Mouse (Mus musculus) inflammation-experienced regulatory T-cells, adult 6 months (primary cell): ENCODE data around the gene Clgn. TPM values are rescaled to one million over a fixed set of nuclear protein-coding genes. Genes with fewer than 3 reads are reported as not detected.
"Not testable (repeated sequence)": the region's sequence is repeated elsewhere in the genome, so short reads cannot be mapped to it uniquely, and the experiment has no call there.

ENCODE experiments used
- ATAC-seq: one replicate; pipeline ENCODE4 v1.8.0; 2017
- polyA plus RNA-seq, 3 experiments: library from polyadenylated mRNA; unstranded; fragments of 100-300 nt; shearing (Covaris generic); gene quantifications; one replicate each; pipeline ENCODE4 v1.2.1; 2017

The Clgn gene
- polyA plus RNA-seq, 3 experiments from 2014 or later = 0.71 to 7.2 TPM; not detected in 1

DNA sequence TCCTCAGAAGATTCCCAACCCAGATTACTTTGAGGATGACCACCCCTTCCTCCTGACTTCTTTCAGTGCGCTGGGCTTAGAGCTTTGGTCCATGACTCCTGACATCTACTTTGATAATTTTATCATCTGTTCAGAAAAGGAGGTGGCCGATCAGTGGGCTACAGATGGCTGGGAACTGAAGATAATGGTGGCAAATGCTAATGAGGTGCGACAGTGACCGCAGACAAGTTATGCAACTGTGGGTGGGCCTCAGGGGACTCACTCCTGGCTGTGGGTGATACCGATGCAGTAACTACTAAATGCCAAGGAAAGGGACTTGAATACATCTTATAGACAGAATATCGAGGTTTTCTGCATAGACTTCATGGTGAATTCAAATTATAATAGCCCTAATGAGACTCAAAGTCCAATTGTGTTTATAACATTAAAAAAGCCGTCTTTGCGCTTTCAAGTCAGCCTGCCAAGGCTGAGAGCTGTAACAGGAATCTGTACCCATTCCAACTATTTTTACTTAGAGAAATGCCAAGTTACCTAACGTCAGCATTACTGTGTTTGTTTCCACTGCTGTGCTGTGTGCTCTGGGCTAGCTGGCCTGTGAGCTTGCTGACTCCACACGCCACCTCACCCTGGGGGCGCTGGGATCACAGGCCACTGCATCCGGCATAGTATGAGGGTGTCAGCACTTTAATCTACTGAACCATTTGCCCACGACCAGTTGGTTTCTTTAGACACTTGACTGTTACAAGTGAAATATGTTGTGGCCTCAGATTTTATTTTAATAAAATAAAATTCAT, 33.6 kb downstream of the Clgn start:
- ATAC-seq = no peak

DNA sequence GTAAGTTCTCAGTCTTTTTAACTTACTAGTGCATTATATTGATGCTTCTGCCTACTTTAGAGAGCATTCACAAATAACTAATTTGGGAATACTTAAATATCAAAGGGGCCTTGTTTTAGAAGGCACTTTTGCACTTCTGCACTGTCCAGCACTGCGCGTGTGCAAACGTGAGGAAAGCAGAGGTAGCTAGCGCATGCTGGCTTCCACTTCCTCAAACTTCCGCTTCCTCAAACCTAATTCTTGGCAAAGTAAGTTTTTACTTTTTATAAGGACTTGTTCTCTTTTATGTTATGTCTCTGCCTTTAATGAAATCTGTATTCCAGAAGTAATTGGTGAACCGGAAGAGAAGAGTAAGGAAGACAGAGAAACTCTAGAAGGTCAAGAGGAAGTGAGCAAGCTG, 35.5 kb downstream of the Clgn start:
- no peak for ATAC-seq

DNA sequence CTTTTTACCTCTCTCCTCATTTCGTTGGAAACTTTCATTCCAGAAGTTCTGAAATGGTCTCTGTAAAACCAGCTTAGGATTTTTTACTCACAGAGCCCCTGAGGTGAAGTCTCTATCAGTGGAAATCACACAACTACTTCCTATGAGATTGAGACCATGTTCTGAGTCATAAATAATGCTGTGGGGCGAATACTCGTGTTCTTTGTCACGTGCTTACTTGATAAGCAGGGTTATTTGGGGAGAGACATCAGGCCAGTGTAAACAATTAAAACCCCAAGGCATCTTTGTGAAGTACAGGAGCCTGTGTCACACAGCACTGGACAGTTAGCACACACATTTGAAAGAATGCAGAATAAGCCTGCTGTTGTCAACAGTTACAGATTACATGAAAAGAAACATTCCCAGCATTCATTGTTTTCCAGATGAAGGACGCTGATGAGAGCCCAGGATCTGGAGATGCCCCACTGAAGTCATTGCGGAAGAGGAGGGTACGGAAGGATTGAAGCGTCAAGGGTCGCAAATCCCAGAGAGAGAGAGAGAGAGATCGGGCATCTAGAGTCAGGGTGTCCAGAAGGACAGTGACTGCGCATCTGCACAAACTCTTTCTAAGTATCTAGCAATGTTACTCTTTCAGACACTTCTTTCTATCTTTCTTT, 36.6 kb downstream of the Clgn start:
- ATAC-seq = no peak

DNA sequence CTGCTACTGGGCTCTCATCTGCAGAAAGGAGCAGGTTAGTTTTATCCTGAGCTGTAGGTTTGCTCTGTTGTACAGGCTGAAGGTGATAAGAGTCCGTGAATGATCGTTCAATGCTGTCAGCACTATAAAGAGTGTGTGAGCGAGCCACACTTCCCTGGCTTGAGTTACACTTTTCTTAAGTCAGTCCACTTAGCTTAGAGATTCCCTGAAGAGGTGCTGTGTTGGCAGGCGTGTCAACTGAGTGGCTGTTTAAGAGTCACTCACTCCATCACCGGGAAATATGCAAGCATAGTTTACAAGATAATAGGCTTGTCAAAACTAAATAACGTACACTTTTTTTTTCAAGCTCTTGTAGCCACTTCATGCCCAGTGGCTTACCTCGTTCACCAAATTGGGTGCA, 37.3 kb downstream of the Clgn start:
- ATAC-seq = no peak

DNA sequence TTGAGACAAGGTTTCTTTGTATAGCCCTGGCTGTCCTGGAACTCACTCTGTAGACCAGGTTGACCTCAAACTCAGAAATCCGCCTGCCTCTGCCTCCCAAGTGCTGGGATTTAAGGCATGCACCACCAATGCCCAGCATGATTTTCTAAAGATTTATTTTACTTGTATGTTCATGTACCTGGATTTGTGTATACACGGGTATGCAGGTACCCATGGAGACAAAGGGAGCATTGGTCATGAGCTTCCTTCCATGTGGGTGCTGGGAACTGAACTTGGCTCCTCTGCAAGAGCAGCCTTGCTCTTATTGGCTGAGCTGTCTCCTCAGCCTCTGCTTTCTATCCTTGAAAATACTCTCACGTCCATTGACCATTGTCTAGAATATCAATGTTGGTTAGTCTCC, 39.0 kb downstream of the Clgn start:
- not testable (repeated sequence) for ATAC-seq

DNA sequence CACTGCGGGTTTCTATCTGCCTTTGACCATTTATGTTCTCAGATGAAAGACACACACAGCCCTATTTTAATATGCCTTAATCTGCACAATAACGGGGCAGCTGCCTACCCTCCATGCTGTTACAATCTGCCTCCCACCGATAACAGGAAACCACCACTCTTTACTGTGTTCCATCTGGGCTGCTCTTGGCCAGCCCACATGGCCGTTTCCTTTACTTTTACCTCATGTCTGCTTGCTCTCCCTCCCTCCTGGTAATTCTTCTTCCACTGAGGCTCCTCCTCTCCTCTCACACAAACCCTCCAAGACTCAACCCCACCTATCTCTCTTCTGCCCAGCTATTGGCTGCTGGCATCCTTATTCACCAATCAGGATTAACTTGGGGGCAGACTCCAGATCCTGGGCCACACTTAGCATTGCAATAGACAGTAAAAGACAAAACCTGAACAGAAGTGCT, 39.4 kb downstream of the Clgn start:
- ATAC-seq = no peak

DNA sequence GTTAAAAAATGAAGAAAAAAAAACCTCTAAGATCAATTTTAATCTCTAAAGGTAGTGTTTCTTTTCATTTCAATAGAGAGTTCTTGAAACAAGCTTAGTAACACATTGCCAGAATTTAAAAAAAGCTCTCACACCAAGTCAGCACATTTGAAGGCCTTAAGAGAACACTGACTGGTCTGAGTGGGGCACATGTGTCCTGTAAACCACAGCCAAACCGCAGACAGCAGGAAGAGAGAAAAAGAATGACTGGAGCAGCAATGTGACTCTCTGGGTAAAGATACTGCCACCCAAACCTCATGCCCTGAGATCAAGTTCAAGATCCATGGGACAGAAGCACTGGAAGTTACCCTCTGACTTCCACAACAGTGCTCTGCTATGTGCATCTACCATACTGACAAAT, 47.4 kb downstream of the Clgn start:
- no peak for ATAC-seq

DNA sequence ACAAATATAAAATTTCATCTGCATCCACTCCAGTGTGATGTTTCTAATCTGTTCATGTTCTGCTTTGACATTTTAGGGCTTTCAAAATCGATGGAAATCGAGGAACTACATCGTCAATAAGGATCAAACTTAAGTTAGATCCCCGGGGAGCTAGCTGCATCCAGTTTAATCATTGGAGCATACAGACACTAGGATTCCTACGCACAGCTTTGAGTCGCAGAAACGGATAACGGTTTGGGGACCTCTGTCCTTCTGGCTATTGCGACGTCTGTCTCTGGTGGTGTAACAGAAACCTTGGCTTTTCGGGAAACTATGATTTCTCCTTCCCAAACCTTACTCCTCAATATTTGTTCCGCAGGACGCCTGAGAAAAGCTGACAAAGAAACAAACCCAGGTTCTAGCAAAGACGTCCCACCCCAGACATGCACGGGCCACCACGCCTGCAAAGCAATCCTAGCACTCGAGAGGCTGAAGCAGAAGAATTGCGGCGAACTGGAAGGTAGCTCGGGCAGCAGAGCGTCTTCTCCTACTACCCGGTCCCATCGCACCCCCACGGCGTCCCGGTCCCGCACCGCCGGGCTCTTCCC, 52.1 kb downstream of the Clgn start:
- peak; percentile 13 for ATAC-seq

DNA sequence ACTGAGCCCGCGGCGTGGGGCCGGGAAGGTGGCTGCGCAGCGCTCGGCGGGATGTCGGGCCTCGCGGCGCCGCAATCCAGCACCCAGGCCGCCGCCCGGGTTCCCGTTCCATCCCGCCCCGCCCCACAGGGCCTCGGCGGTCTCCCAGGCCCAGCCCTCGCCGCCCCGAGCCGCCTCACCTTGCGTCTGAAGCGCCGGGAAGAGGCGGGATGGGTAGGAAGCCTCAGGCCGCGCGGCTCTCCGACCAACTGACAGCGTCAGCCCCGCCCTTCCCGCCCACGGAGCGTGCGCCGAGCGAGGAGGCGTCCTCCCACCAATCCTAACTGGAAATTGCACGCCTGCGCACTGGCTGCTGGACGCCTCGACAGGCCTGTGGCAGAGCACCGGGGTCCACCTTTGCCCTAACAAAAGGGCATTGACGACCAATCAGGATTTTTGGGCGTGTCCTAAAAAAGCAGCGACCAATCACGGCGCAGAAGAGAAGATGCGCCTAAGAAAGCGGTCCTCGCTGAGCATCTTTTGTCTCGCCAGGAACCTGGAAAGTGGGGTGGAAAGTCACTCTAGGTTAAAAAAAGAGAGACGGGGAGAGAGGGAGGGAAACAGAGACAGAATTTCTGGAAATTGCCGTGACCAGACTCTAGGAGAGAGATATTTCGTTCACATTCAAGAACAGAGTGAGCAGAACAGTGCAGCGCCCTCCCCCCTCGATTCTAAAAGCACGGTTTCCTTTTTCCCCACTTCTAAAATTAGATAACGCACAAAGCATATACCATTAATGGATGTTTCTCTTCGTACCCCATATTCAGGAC, 52.8 kb downstream of the Clgn start:
- peak; percentile 96 for ATAC-seq

DNA sequence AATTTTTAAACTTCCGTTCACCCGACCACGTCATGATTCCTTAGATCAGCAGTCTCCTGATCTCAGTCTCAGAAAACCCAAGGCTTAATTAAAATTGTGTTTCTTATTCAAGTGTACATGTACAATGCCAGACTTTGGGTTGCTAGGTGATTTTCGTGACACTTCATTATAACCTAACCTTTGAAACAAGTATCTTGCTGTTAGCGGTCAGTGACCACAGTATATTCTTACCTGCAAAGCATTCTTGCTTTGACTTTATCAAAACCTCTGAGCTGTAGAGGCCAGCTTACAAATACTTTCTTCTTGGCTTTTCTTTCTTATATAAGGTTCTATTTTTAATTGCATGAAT, 53.4 kb downstream of the Clgn start:
- ATAC-seq = no peak

DNA sequence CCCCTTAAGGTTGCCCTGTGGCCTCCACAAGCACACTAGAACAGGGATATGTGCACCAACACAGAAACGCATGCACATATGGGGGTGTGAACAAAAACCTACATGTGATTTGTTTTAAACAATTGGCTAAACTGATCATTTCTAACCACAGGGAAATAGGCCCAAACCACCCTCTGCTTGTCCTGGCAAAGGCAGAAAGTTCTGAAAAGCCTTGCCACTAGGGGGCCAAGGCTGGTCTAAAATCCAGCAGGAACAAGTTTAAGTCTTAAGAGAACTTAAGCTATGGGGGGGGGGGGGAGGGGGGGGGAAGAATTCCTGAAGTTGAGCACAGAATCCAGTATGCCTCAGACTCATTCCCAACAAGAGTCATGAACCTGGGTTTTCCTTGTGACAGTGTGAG, 60.3 kb downstream of the Clgn start:
- no peak for ATAC-seq

DNA sequence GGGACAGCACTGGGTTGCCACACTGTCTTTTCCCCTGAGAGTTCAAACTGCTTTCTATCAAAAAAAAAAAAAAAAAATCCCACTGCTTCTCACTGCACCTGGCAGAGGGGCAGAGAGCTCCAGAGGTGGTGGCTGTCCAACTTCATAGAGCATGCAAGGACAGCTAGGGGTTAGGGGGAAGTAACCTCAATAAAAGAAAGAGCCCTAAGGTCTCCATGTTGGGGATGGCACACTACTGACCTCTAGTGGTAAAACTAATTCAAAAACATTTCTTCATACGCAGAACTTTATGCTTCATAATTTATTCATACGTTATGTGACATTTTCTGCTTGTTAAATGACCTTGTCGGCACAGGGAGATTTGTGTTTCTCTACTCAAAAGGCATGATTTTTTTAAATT, 61.4 kb downstream of the Clgn start:
- ATAC-seq = peak; percentile 64

DNA sequence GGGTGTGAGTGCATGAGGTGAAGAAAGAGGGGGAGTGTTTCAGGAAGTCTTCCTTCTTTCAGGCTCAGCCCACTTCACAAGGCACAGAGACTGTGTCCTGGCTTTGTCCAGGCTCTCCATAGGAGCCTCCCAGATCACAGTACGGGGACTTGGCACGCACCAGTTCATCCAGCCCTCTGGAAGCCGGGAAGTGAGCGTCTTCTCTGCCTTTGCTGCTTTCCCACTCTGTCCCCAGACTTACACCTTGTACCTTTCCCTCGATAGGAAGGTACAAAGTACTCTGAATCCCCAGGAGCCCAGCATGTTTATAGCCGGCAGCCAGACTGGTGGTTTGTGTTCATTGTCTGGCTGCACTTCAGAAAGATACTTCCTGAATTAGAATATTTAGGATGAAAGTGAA, 67.5 kb downstream of the Clgn start:
- ATAC-seq = no peak

DNA sequence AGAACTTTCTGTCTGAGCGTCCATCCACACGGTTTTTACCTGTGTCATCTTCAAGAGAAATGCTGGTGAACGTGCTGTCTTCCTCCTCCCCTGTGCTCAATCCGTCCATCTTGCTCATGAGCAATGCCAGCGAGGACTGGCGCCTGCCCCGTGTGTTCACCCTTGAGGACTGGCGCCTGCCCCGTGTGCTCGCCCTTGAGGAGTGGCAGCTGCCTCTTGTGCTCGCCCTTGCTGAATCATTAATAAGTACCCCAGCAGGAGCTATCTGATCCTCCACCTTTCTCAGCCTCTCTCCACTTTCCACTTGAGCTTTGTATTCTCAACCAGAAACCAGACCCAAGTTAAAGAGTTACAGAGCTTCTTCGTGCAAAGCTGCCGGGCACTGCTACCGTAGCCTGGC, 68.6 kb downstream of the Clgn start, which contains the start of gene Scoc:
Scoc (minus strand) TSS at position 170 of the 400 bp plus-strand sequence.
- no peak for ATAC-seq

DNA sequence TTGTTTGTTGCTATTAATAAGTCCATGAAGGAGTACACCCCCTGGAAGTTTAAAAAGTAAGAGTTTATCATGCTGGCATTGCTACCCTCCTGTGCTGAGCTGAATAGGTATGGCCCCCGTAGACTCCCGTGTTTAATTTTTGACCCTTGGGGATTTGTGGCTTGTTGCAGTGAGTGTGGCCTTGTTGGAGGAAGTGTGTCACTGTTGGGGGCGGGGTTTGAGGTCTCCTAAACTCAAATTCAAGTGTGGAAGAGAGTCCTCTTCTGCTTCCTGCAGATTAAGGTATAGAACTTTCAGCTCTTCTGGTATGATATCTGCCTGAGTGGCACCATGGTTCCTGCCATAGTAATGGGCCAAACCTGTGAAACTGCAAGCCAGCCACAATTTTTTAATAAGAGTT, 69.9 kb downstream of the Clgn start:
- ATAC-seq = no peak

Other genes with a start within 250 kb of the Clgn start
- under 1 TPM in 2 of 3 experiments, not detected in 1; 0.18 to 0.20 TPM for gene Tbc1d9, start 224.5 kb upstream of the Clgn start, polyA plus RNA-seq
- gene Gm10645, start 223.7 kb upstream of the Clgn start, polyA plus RNA-seq = not detected
- gene Ucp1, start 99.5 kb upstream of the Clgn start, polyA plus RNA-seq = not detected
- 10 to 100 TPM in 2 of 3 experiments, 1 to 10 TPM in 1; 9.0 to 10.7 (median 10.4) TPM for gene Elmod2, start 57.4 kb upstream of the Clgn start, polyA plus RNA-seq
- gene Mgat4d, start 41.4 kb upstream of the Clgn start, polyA plus RNA-seq = not detected
- gene Scoc, start 68.5 kb downstream of the Clgn start, polyA plus RNA-seq = 10 to 100 TPM; 26.8 to 34.5 (median 30.6) TPM
- not detected for gene Olfr370, start 145.9 kb downstream of the Clgn start, polyA plus RNA-seq
- gene Ndufb7, start 176.8 kb downstream of the Clgn start, polyA plus RNA-seq = 100 to 1,000 TPM; 284 to 389 (median 291) TPM
- 100 to 1,000 TPM; 341 to 488 (median 426) TPM for gene Tecr, start 218.1 kb downstream of the Clgn start, polyA plus RNA-seq
- gene Dnajb1, start 218.3 kb downstream of the Clgn start, polyA plus RNA-seq = 10 to 100 TPM; 36.3 to 53.7 (median 41.0) TPM